ENCODE assay signal across 7 mouse cellular contexts in the genomic region with DNA sequence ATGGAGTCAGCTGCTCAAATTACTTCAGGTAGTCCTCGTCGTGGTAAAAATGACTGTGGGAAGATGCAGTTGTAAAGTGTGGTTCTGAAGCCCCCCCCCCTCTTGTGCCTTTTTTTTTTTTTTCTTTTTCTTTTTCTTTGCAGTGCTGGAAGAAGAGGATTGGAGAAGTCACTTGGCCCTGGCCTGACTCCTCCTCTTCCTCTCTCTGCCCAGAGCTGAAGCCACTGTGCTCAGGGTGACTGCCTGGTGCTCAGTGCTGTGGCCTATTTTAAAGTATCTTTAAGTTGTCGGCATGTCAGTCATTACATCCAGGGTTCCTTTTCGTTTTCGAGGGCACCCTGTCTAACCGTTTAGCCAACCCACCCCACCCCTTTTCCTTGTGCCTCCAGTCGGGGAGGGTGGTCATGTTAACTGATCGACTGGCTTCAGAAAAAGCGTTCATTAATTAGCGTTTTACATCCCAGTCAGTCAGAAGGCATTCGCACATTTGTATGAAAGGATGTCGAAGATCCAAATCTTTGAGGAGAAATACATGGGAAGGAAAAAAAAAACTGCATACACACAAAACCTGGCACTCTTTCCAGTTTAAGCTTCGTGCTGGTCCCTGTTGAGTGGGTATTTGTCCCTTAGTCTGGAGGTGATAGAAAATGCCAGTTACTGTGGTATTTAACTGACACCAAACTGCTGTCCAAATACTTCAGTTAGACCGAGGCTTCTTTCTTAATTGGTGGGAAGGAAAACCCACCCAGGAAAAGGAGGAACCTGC.
DNase-seq lines count a peak whose midpoint lies in the region; ATAC-seq and TF ChIP-seq lines count a peak whose summit lies in the region.

No protein-coding gene starts in this region.

- ATAC-seq in forebrain, embryonic 12.5 days (ENCODE audit: low FRiP score), result no peak
- ATAC-seq in limb, embryonic 15.5 days (ENCODE audit: insufficient number of reproducible peaks, low FRiP score, low TSS enrichment, low read depth), result no peak
- ATAC-seq in neural tube, embryonic 14.5 days (ENCODE audit: low read depth), result no peak

- H3K36me3 ChIP-seq in E14TG2a.4 (ENCODE audit: insufficient read depth, low read length), result peaks cover 7% of the 10 kb centered on the region; the same call in 1 of the 2 replicates
- H3K36me3 ChIP-seq in forebrain, embryonic 12.5 days (replicated peaks), result no peaks in the 10 kb centered on the region
- H3K36me3 ChIP-seq in limb, embryonic 15.5 days, result no peaks in the 10 kb centered on the region
- H3K36me3 ChIP-seq in neural tube, embryonic 14.5 days (ENCODE audit: control insufficient read depth, insufficient read depth, low read length), result no peaks in the 10 kb centered on the region

- H3K9me3 ChIP-seq in E14TG2a.4 (ENCODE audit: low read length), result no peaks in the 10 kb centered on the region
- no peaks in the 10 kb centered on the region for H3K9me3 ChIP-seq in forebrain, embryonic 12.5 days
- no peaks in the 10 kb centered on the region for H3K9me3 ChIP-seq in limb, embryonic 15.5 days
- H3K9me3 ChIP-seq in neural tube, embryonic 14.5 days (ENCODE audit: control insufficient read depth, low read length), result no peaks in the 10 kb centered on the region

- whole genome bisulfite sequencing in forebrain, embryonic 12.5 days, result 9% methylated on average over 14 of the region's 14 CpGs
- 23% methylated on average over 14 of the region's 14 CpGs for WGBS in limb, embryonic 15.5 days
- WGBS in neural tube, embryonic 14.5 days, result 16% methylated on average over 14 of the region's 14 CpGs

- peak overlapping the region; percentile 41 for H3K4me2 ChIP-seq in forebrain, embryonic 12.5 days
- H3K4me2 ChIP-seq in limb, embryonic 15.5 days, result peak overlapping the region; percentile 49
- peak overlapping the region; percentile 35; the same call in 1 of the 2 replicates for H3K4me2 ChIP-seq in neural tube, embryonic 14.5 days (ENCODE audit: low read depth, low read length)

- no peak for TF ChIP-seq CTCF in E14TG2a.4 (conservative IDR thresholded peaks at IDR 0.05; ENCODE audit: low read length)

- peaks cover 75% of the 10 kb centered on the region for H3K4me1 ChIP-seq in E14TG2a.4 (replicated peaks; ENCODE audit: low read depth, low read length)
- peaks cover 22% of the 10 kb centered on the region for H3K4me1 ChIP-seq in forebrain, embryonic 12.5 days
- H3K4me1 ChIP-seq in limb, embryonic 15.5 days, result peaks cover 34% of the 10 kb centered on the region
- H3K4me1 ChIP-seq in neural tube, embryonic 14.5 days (ENCODE audit: control insufficient read depth, insufficient read depth, low read length), result peaks cover 17% of the 10 kb centered on the region

- H3K4me3 ChIP-seq in E14TG2a.4 (replicated peaks; ENCODE audit: low read length), result peak overlapping the region; percentile 72
- H3K4me3 ChIP-seq in forebrain, embryonic 12.5 days (replicated peaks), result no peak overlapping the region
- peak overlapping the region; percentile 27; the same call in 1 of the 2 replicates for H3K4me3 ChIP-seq in limb, embryonic 15.5 days
- no peak overlapping the region; the same call in 1 of the 2 replicates for H3K4me3 ChIP-seq in neural tube, embryonic 14.5 days (ENCODE audit: low read depth, low read length)

- no peak overlapping the region for H3K9ac ChIP-seq in forebrain, embryonic 12.5 days
- H3K9ac ChIP-seq in limb, embryonic 15.5 days, result no peak overlapping the region
- no peak overlapping the region for H3K9ac ChIP-seq in neural tube, embryonic 14.5 days (replicated peaks; ENCODE audit: low read depth, low read length)

- H3K27me3 ChIP-seq in E14TG2a.4 (ENCODE audit: insufficient read depth, low read length), result peaks cover 3% of the 10 kb centered on the region; the same call in 1 of the 2 replicates
- H3K27me3 ChIP-seq in forebrain, embryonic 12.5 days, result peaks cover 19% of the 10 kb centered on the region
- H3K27me3 ChIP-seq in limb, embryonic 15.5 days, result no peaks in the 10 kb centered on the region
- H3K27me3 ChIP-seq in neural tube, embryonic 14.5 days (ENCODE audit: control insufficient read depth, insufficient read depth, low read length), result no peaks in the 10 kb centered on the region

- peak; percentile 94 for DNase-seq in 416B (ENCODE audit: low read depth)
- DNase-seq in layer of hippocampus, postnatal 10 days (ENCODE audit: low spot score in 2 of 2), result no peak
- no peak for DNase-seq in left cerebral cortex, adult 18-20 months (ENCODE audit: low spot score in 2 of 2)

- no peak overlapping the region for H3K27ac ChIP-seq in forebrain, embryonic 12.5 days
- H3K27ac ChIP-seq in limb, embryonic 15.5 days, result peak overlapping the region; percentile 74
- no peak overlapping the region for H3K27ac ChIP-seq in neural tube, embryonic 14.5 days (ENCODE audit: low read depth, low read length)

Comparison
In these comparisons a context has a peak if more than half of its experiments do, and no peak if none do; other contexts are left out.
1. H3K4me3 ChIP-seq: peak in E14TG2a.4 (single experiment) and limb, embryonic 15.5 days (single experiment); none in forebrain, embryonic 12.5 days (single experiment) and neural tube, embryonic 14.5 days (single experiment).
2. Peak in every context shown above with its lines, with median percentiles within 50 percentile points of each other: H3K4me2 ChIP-seq.